Mouse (Mus musculus): ENCODE measurements around the gene Lpcat2. TPM values are rescaled to one million over a fixed set of nuclear protein-coding genes. Genes with fewer than 3 reads are reported as not detected.
A peak's percentile ranks its signal among the peaks of the same experiment; 100 is the strongest.

Lpcat2 gene
- total and polyA plus RNA-seq, 2 experiments from 2014 or later, result 1.5 to 2.8 TPM

DNA sequence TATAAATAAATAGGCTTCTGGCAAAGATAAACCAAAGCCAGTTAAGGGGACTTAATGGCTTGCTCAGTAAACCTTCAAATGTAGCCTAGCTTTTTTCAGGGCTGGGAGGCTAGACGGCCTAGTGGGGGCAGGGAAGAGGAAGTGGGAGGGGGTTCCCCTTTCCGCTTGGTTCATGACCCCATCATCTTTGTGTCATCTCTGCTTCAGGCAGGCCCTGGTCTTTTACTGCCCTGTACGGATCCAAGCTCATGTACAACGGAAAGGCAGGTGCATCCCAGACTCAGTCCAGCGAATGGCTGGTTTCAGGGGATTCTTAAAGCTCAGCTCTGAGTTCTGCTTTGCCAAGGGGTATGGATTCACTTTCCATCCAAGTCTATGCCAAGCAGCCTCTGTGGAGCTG lies 32.8 kb upstream of the Lpcat2 start:
- peaks cover 4% of the 10 kb centered on the region; the same call in 1 of the 2 replicates for H3K4me1 ChIP-seq (ENCODE audit: control insufficient read depth, insufficient read depth)
- 62% methylated on average over 5 of the region's 5 CpGs for WGBS
- no peak overlapping the region for H3K9ac ChIP-seq (replicated peaks; ENCODE audit: low read depth, low read length)
- H3K27me3 ChIP-seq (ENCODE audit: control insufficient read depth, insufficient read depth, low read length), result peaks cover 24% of the 10 kb centered on the region
- no peak overlapping the region for H3K4me3 ChIP-seq (ENCODE audit: low read depth, low read length)
- no peak for ATAC-seq (ENCODE audit: insufficient read depth, low read depth)
- H3K4me2 ChIP-seq (ENCODE audit: low read depth, low read length), result no peak overlapping the region
- no peaks in the 10 kb centered on the region for H3K9me3 ChIP-seq (replicated peaks; ENCODE audit: control insufficient read depth, low read length)
- H3K27ac ChIP-seq (ENCODE audit: low read depth), result no peak overlapping the region
- H3K36me3 ChIP-seq (replicated peaks; ENCODE audit: control insufficient read depth, insufficient read depth, low read length), result no peaks in the 10 kb centered on the region
- DNase-seq (ENCODE audit: low spot score), result no peak
- TF ChIP-seq CTCF (IDR thresholded peaks at IDR 0.05; ENCODE audit: low read depth) (no peak), EP300 (IDR thresholded peaks at IDR 0.05; ENCODE audit: low read depth) (no peak)

DNA sequence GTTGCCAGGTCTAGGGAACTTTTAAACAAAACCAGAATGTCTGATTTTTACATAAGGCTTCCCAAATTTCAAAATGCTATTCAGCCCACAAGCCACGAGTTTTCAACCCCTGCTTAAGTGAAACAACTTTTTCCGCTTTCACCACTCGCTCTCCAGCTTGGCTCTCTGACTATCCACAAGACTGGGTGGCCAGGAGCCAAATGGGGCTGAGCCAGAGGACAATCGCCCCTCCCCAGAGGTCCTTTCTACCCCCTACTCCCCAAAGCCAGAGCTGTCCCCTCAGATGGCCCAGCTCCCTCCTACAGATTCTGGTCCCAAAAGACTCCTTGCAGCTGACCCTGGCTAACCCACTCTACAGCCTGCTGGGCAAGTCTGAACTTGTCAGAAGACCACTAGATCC lies 29.1 kb upstream of the Lpcat2 start:
- ATAC-seq (ENCODE audit: insufficient read depth, low read depth), result no peak

DNA sequence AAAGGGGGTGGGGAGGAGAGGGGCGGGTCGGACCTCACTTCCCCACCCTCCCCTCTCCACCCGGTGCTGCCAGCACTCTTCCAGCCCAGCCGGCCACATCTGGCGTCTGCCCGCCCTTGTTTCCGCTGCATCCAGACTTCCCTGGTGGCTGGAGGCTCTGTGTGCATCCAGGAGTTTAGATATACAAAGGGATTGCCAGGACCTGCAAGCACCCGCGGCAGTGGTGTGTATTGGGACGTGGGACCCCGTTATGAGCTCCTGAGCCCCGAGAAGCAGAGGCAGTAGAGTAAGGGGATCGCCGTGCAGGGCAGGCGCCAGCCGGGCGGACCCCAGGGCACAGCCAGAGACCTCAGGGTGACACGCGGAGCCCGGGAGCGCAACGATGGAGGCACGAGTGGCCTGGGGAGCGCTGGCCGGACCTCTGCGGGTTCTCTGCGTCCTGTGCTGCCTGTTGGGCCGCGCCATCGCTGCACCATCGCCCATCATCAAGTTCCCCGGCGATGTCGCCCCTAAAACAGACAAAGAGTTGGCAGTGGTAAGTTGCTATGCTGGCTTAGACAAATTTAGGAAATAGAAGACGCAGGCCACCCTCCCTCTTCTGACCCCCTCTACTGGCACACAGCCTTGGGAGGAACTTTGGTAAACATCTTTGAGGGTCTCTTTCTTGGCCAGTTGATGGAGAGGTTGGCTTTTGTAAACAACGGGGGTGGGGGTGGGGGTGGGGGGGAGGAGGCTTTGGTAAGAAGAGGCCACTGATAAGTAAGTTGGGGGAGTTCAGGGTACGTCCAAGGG lies 27.7 kb upstream of the Lpcat2 start, which contains the start of gene Mmp2:
Mmp2 (plus strand) TSS at position 49 of the 792 bp plus-strand sequence.
- Histone ChIP-seq H3K9me3 (replicated peaks; ENCODE audit: control insufficient read depth, low read length) (no peaks in the 10 kb centered on the region), H3K27me3 (ENCODE audit: control insufficient read depth, insufficient read depth, low read length) (peaks cover 36% of the 10 kb centered on the region), H3K36me3 (replicated peaks; ENCODE audit: control insufficient read depth, insufficient read depth, low read length) (no peaks in the 10 kb centered on the region), H3K4me3 (ENCODE audit: low read depth, low read length) (peak within 1 kb of the TSS; percentile 52), H3K9ac (replicated peaks; ENCODE audit: low read depth, low read length) (peak within 1 kb of the TSS; percentile 54; the same call in 1 of the 2 replicates), H3K4me2 (ENCODE audit: low read depth, low read length) (peak within 1 kb of the TSS; percentile 62), H3K4me1 (ENCODE audit: control insufficient read depth, insufficient read depth) (peaks cover 5% of the 10 kb centered on the region; the same call in 1 of the 2 replicates), H3K27ac (ENCODE audit: low read depth) (peak within 1 kb of the TSS; percentile 78)
- whole genome bisulfite sequencing, result 2% methylated on average over 37 of the region's 37 CpGs
- TF ChIP-seq CTCF (IDR thresholded peaks at IDR 0.05; ENCODE audit: low read depth), result no peak
- no peak for TF ChIP-seq EP300 (IDR thresholded peaks at IDR 0.05; ENCODE audit: low read depth)
- DNase-seq (ENCODE audit: low spot score) (peak; percentile 31), ATAC-seq (ENCODE audit: insufficient read depth, low read depth) (peak; percentile 84)

More for the DNA sequence above, 29.1 kb upstream of the Lpcat2 start:
- Histone ChIP-seq H3K9ac (replicated peaks; ENCODE audit: low read depth, low read length) (no peak overlapping the region), H3K36me3 (replicated peaks; ENCODE audit: control insufficient read depth, insufficient read depth, low read length) (no peaks in the 10 kb centered on the region), H3K27ac (ENCODE audit: low read depth) (no peak overlapping the region), H3K4me2 (ENCODE audit: low read depth, low read length) (no peak overlapping the region), H3K9me3 (replicated peaks; ENCODE audit: control insufficient read depth, low read length) (no peaks in the 10 kb centered on the region), H3K4me3 (ENCODE audit: low read depth, low read length) (no peak overlapping the region), H3K4me1 (ENCODE audit: control insufficient read depth, insufficient read depth) (peaks cover 5% of the 10 kb centered on the region; the same call in 1 of the 2 replicates), H3K27me3 (ENCODE audit: control insufficient read depth, insufficient read depth, low read length) (peaks cover 36% of the 10 kb centered on the region)
- TF ChIP-seq EP300 (IDR thresholded peaks at IDR 0.05; ENCODE audit: low read depth) (no peak), CTCF (IDR thresholded peaks at IDR 0.05; ENCODE audit: low read depth) (no peak)
- no peak for DNase-seq (ENCODE audit: low spot score)
- WGBS, result 34% methylated on average over 4 of the region's 4 CpGs

DNA sequence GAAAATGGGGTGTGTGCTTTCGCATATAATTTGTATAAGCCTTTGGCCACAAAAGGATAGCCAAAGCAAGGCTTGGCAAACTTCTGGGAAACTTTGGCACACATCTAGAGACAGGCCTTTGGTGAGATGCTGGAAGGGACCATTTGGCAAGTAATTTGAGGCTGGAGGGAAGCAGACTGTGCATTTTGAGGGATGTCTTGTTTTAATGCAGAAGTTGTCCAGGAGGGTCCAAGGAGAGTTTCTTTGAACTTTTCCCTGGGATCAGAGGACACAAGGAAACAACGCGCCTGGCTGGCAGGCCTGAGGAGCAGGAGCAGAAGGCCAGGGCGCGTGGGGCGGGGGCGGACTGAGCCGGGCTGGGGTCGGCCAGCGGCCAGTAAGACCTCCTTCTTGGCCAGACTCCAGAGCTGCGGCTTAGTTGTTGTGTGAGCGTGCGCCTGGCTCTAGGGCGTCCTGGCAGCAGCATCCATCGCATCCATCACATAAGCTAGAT lies 26.8 kb upstream of the Lpcat2 start:
- TF ChIP-seq EP300 (IDR thresholded peaks at IDR 0.05; ENCODE audit: low read depth) (no peak), CTCF (IDR thresholded peaks at IDR 0.05; ENCODE audit: low read depth) (no peak)
- Histone ChIP-seq H3K4me3 (ENCODE audit: low read depth, low read length) (peak overlapping the region; percentile 52), H3K4me1 (ENCODE audit: control insufficient read depth, insufficient read depth) (peaks cover 5% of the 10 kb centered on the region; the same call in 1 of the 2 replicates), H3K36me3 (replicated peaks; ENCODE audit: control insufficient read depth, insufficient read depth, low read length) (no peaks in the 10 kb centered on the region), H3K27me3 (ENCODE audit: control insufficient read depth, insufficient read depth, low read length) (peaks cover 36% of the 10 kb centered on the region), H3K9me3 (replicated peaks; ENCODE audit: control insufficient read depth, low read length) (no peaks in the 10 kb centered on the region), H3K9ac (replicated peaks; ENCODE audit: low read depth, low read length) (no peak overlapping the region), H3K27ac (ENCODE audit: low read depth) (peak overlapping the region; percentile 78), H3K4me2 (ENCODE audit: low read depth, low read length) (peak overlapping the region; percentile 62)
- DNase-seq (ENCODE audit: low spot score) (no peak), ATAC-seq (ENCODE audit: insufficient read depth, low read depth) (0 out of 2 replicates have a peak, but pooled peaks have one; percentile 30)
- WGBS, result 40% methylated on average over 15 of the region's 15 CpGs

DNA sequence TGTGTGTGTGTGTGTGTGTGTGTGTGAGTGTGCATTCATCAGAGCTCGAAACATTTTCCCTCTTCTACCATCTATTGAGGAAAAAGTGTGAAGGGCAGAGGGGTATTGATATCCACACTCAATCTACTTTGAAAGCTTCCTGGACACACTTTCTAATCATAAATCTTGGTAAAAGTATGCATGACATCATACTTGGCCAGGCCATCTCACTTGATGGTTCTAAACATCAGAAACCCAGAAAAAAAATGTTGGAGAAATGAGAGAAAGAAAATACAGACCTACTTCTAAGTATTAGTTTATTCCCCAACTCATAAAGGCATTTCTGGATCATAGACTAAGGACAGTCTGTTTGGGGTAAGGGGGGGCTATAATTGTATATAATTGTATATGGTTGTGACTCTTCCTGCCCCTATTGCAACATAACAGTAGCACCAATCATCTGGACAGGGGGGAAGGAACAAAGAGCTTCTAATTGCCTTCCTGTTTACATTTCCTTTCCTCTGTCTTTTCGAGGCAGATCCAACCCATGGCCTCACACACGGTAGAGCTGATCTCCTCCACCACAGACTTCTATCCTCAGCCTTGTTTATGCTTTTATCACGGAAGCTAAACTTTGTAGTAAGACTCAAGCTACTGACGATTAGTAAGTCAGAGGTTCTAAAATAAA lies 20.9 kb upstream of the Lpcat2 start:
- Histone ChIP-seq H3K4me2 (ENCODE audit: low read depth, low read length) (no peak overlapping the region), H3K4me1 (ENCODE audit: control insufficient read depth, insufficient read depth) (no peaks in the 10 kb centered on the region), H3K27me3 (ENCODE audit: control insufficient read depth, insufficient read depth, low read length) (0 out of 2 replicates have a peak, but pooled peaks cover 4% of the 10 kb centered on the region), H3K9me3 (replicated peaks; ENCODE audit: control insufficient read depth, low read length) (no peaks in the 10 kb centered on the region), H3K36me3 (replicated peaks; ENCODE audit: control insufficient read depth, insufficient read depth, low read length) (no peaks in the 10 kb centered on the region), H3K4me3 (ENCODE audit: low read depth, low read length) (no peak overlapping the region), H3K9ac (replicated peaks; ENCODE audit: low read depth, low read length) (no peak overlapping the region), H3K27ac (ENCODE audit: low read depth) (no peak overlapping the region)
- TF ChIP-seq EP300 (IDR thresholded peaks at IDR 0.05; ENCODE audit: low read depth) (no peak), CTCF (IDR thresholded peaks at IDR 0.05; ENCODE audit: low read depth) (no peak)
- ATAC-seq (ENCODE audit: insufficient read depth, low read depth) (no peak), DNase-seq (ENCODE audit: low spot score) (no peak)
- WGBS, result 47% methylated on average over 5 of the region's 5 CpGs

All from heart, postnatal 0 days (tissue).